Mouse (Mus musculus) leukemia stem cell, adult 10-12 weeks (primary cell): ENCODE data around the gene Lrfn2. TPM values are rescaled to one million over a fixed set of nuclear protein-coding genes. Genes with fewer than 3 reads are reported as not detected.

ENCODE experiments used
- polyA plus RNA-seq: library from polyadenylated mRNA; stranded (reverse); fragments of >175 nt; gene quantifications from 2 replicates; pipeline ENCODE4 v1.2.3, GENCODE M21; 2012; ENCODE audit warnings: low replicate concordance

The Lrfn2 gene
- not detected in 2 replicates for polyA plus RNA-seq

DNA sequence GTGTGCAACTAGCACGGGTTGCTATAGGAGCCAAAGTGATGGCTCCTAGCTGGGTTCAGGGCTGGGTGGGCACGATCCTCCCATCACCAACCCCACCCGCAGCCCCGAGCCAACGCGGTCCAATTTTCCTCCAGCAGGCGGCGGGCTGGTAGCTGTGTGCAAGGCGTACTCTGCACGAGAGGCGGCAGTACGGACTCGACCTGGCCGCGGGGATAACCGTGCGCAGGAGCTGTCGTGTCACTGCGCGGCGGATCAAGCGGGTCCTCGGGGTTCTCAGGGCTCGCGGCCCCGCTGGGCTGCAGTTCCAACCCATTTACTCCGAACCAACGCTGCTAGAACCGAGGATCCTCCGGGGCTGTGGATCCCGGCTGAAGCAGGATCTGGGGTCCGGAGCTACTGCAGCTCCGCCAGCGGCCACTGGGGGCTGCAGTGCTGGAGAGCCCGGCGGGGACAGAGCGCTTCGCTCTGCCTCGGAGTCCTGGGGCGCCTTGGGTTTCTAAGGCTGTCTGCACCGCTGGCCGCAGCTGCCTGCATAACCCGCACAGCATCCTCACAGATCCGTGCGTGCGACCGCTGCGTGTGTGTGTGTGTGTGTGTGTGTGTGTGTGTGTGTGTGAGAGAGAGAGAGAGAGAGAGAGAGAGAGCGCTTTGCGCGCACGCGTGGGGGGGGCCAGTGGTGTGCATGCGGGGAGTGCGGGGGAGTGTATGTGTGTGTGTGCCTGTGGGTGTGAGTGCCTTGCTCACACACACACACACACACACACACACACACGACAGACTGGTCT is at the start of gene Lrfn2:
Lrfn2 (plus strand) TSS at position 759 of the 785 bp plus-strand sequence.

